Mouse (Mus musculus): Measurements from ENCODE around the gene Col2a1. TPM values are rescaled to one million over a fixed set of nuclear protein-coding genes. Genes with fewer than 3 reads are reported as not detected.

Gene Col2a1
- polyA plus RNA-seq, 1 experiment from 2014 or later = 23.9 TPM

DNA sequence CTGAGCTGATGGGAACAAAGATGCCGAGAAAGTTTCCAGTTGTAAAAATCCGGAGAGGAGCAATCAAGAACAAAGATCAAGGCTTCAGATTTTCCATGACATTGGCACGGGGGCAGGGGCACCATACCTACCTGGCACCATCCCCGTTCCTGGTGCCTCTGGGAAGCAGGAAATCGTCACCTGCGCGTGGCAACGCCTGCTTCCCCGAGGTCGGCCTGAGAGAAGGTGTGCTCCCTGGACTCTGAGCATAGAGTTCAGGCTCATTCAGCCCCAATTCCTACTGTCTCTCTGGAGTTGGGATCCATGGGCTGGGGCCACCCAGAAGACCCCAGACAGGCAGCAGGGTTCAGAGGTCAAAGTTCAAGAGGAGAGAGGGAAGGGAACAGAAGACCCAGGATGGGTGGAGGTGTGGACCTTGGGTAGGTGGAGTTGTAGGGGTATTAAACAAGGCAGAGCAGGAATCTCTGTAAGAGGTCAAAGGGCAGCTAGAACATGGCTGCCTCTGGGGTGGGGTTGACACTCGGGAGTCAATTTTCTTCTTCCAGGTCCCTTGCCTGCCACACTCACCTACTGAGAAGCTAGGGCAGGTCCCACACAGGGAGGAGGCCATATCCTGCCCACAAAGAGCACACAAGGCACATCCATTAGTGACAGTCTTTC is 58.7 kb downstream of the Col2a1 start:
- Histone ChIP-seq H3K27ac (ENCODE audit: low read depth, low read length) (no peak overlapping the region), H3K4me1 (ENCODE audit: control insufficient read depth, insufficient read depth, low read length) (0 out of 2 replicates have a peak, but pooled peaks cover 6% of the 10 kb centered on the region)
- ATAC-seq (ENCODE audit: low FRiP score, low TSS enrichment) = peak; percentile 21; the same call in 1 of the 2 replicates

DNA sequence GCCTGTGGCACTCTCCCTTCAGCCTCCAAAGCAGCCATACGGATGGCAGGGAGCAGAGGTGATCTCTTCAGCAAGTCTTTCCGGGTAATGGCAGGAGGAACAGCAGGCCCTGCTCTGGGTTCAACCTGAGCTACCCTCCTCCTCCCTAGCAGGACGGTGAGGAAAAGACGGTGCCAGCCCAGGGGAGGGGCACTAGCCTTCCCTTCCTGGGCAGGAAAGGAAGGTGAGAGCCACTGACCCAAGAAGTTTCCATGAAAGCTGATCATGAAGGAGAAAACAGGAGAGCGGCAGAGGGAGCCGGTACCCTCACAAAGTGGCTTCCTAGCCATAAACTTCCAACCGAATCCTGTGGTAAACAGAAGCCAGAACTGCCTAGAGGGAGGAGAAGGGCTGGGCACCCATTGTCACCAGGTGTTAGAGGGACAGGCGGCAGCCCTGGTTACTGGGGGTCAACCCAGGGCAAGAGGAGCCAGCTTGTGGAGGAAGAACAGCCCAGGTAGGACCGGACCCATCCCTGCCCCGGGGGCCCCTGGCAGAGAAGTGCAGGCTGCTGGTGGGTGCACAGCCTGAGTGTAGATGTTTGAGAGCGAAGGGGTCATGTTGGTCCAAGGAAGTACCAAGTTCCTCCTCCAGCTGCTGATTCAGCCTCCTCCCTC is 59.4 kb downstream of the Col2a1 start:
- Histone ChIP-seq H3K4me3 (ENCODE audit: low read length) (no peak overlapping the region), H3K27ac (ENCODE audit: low read depth, low read length) (peak overlapping the region; percentile 62; the same call in 1 of the 2 replicates), H3K9me3 (ENCODE audit: control insufficient read depth, low read length) (no peaks in the 10 kb centered on the region), H3K36me3 (ENCODE audit: control insufficient read depth, insufficient read depth, low read length) (no peaks in the 10 kb centered on the region), H3K27me3 (ENCODE audit: control insufficient read depth, insufficient read depth, low read length) (no peaks in the 10 kb centered on the region), H3K4me2 (replicated peaks; ENCODE audit: low read depth, low read length) (peak overlapping the region; percentile 15; the same call in 1 of the 2 replicates), H3K9ac (ENCODE audit: low read depth, low read length) (no peak overlapping the region), H3K4me1 (ENCODE audit: control insufficient read depth, insufficient read depth, low read length) (0 out of 2 replicates have a peak, but pooled peaks cover 6% of the 10 kb centered on the region)
- ATAC-seq (ENCODE audit: low FRiP score, low TSS enrichment) = peak; percentile 64
- 26% methylated on average over 11 of the region's 11 CpGs for WGBS

More for the DNA sequence above, 58.7 kb downstream of the Col2a1 start:
- Histone ChIP-seq H3K4me3 (ENCODE audit: low read length) (no peak overlapping the region), H3K36me3 (ENCODE audit: control insufficient read depth, insufficient read depth, low read length) (no peaks in the 10 kb centered on the region), H3K9ac (ENCODE audit: low read depth, low read length) (no peak overlapping the region), H3K4me2 (replicated peaks; ENCODE audit: low read depth, low read length) (no peak overlapping the region), H3K9me3 (ENCODE audit: control insufficient read depth, low read length) (no peaks in the 10 kb centered on the region), H3K27me3 (ENCODE audit: control insufficient read depth, insufficient read depth, low read length) (no peaks in the 10 kb centered on the region)
- WGBS = 70% methylated on average over 10 of the region's 11 CpGs

DNA sequence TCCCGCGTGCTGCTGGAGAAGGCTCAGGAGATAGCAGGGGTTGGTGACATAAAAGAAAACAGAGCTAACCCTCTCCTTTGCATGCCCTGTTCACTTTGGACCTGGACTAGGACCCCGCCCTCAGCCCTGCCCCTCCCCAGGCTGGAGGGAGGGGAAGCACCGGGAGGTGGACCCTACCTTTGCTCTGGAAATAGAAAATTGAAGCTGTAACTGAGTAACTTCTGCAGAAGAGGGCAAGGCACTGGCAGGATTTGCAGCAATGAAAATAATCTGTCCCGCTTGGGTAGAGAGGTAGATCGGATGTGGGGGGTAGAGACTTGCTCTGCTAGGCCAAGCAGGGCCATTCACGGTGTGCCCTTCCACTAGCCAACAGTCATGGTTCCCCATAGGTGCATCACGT is 61.1 kb downstream of the Col2a1 start:
- Histone ChIP-seq H3K4me2 (replicated peaks; ENCODE audit: low read depth, low read length) (no peak overlapping the region), H3K9ac (ENCODE audit: low read depth, low read length) (no peak overlapping the region), H3K27me3 (ENCODE audit: control insufficient read depth, insufficient read depth, low read length) (no peaks in the 10 kb centered on the region), H3K4me1 (ENCODE audit: control insufficient read depth, insufficient read depth, low read length) (0 out of 2 replicates have a peak, but pooled peaks cover 7% of the 10 kb centered on the region), H3K36me3 (ENCODE audit: control insufficient read depth, insufficient read depth, low read length) (no peaks in the 10 kb centered on the region), H3K9me3 (ENCODE audit: control insufficient read depth, low read length) (no peaks in the 10 kb centered on the region), H3K27ac (ENCODE audit: low read depth, low read length) (no peak overlapping the region), H3K4me3 (ENCODE audit: low read length) (no peak overlapping the region)
- 0 out of 2 replicates have a peak, but pooled peaks have one; percentile 36 for ATAC-seq (ENCODE audit: low FRiP score, low TSS enrichment)
- WGBS = 68% methylated on average over 8 of the region's 8 CpGs

DNA sequence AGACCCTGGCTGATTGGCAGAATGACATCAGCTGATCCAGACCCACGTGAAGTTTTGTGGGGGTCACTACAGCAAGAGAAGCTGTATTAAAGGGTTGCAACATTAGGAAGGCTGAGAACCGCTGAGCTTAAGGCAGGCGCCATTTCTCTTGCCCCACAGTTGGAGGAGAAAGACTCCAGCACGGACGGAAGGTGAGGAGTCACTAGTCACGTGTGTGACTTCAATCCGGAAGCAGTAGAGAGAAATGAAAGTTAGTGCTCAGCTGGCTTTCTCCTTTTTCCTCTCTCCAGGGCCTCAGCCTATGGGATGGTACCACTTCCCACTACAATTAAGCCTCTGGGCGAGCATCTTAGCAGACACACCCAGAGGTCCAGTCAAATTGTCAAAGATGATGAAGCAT is 62.0 kb downstream of the Col2a1 start:
- Histone ChIP-seq H3K4me2 (replicated peaks; ENCODE audit: low read depth, low read length) (no peak overlapping the region), H3K27me3 (ENCODE audit: control insufficient read depth, insufficient read depth, low read length) (no peaks in the 10 kb centered on the region), H3K27ac (ENCODE audit: low read depth, low read length) (no peak overlapping the region), H3K4me1 (ENCODE audit: control insufficient read depth, insufficient read depth, low read length) (0 out of 2 replicates have a peak, but pooled peaks cover 7% of the 10 kb centered on the region), H3K9me3 (ENCODE audit: control insufficient read depth, low read length) (no peaks in the 10 kb centered on the region), H3K9ac (ENCODE audit: low read depth, low read length) (no peak overlapping the region), H3K36me3 (ENCODE audit: control insufficient read depth, insufficient read depth, low read length) (no peaks in the 10 kb centered on the region), H3K4me3 (ENCODE audit: low read length) (no peak overlapping the region)
- no peak for ATAC-seq (ENCODE audit: low FRiP score, low TSS enrichment)
- 86% methylated on average over 8 of the region's 8 CpGs for WGBS

DNA sequence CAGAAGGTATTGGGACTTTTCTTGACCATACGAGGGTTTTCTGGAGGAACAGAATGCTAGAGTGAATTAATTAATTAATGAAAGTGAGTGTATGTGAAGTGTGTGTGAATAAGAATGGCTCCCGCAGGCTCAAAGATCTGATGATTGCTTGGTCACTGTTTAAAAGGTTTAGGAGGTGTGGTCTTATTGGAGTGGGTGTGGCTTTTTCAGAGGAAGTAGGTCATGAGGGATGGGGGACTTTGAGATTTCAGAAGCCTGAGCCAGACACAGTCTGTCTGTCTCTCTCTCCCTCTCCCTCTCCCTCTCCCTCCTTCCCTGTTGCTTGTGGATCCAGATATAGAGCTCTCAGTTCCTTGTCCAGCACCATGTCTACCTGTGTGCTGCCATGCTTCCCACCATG is 63.2 kb downstream of the Col2a1 start:
- no peak overlapping the region for H3K4me3 ChIP-seq (ENCODE audit: low read length)
- no peaks in the 10 kb centered on the region for H3K27me3 ChIP-seq (ENCODE audit: control insufficient read depth, insufficient read depth, low read length)
- no peak overlapping the region for H3K4me2 ChIP-seq (replicated peaks; ENCODE audit: low read depth, low read length)
- H3K9me3 ChIP-seq (ENCODE audit: control insufficient read depth, low read length) = no peaks in the 10 kb centered on the region
- H3K9ac ChIP-seq (ENCODE audit: low read depth, low read length) = no peak overlapping the region
- no peak for ATAC-seq (ENCODE audit: low FRiP score, low TSS enrichment)
- no peak overlapping the region for H3K27ac ChIP-seq (ENCODE audit: low read depth, low read length)
- H3K4me1 ChIP-seq (ENCODE audit: control insufficient read depth, insufficient read depth, low read length) = 0 out of 2 replicates have a peak, but pooled peaks cover 7% of the 10 kb centered on the region
- no peaks in the 10 kb centered on the region for H3K36me3 ChIP-seq (ENCODE audit: control insufficient read depth, insufficient read depth, low read length)
- 93% methylated on average over 2 of the region's 2 CpGs for WGBS

DNA sequence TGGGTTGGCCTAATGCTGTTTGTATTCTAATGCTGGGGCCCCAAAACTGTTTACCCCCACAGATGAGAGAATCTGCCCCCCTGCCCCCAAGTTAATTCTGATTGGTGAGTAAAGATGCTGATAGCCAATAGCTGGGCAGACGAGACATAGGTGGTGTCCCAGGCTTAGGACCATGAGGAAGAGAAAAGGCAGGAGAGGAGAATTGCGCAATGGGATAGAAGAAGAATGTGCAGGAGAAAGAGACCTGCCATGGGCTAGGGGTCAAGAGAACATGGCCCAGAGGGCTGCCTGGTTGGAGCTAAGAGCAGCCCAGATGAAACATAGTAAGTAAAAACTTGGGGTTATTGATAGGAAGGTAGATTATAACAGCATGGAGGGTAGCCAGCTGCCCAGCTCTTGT is 64.4 kb downstream of the Col2a1 start:
- ATAC-seq (ENCODE audit: low FRiP score, low TSS enrichment) = no peak
- no peak overlapping the region for H3K9ac ChIP-seq (ENCODE audit: low read depth, low read length)
- H3K4me1 ChIP-seq (ENCODE audit: control insufficient read depth, insufficient read depth, low read length) = 0 out of 2 replicates have a peak, but pooled peaks cover 4% of the 10 kb centered on the region
- no peak overlapping the region for H3K4me3 ChIP-seq (ENCODE audit: low read length)
- no peak overlapping the region for H3K4me2 ChIP-seq (replicated peaks; ENCODE audit: low read depth, low read length)
- 91% methylated on average over 2 of the region's 2 CpGs for WGBS
- H3K27me3 ChIP-seq (ENCODE audit: control insufficient read depth, insufficient read depth, low read length) = no peaks in the 10 kb centered on the region
- H3K36me3 ChIP-seq (ENCODE audit: control insufficient read depth, insufficient read depth, low read length) = no peaks in the 10 kb centered on the region
- H3K27ac ChIP-seq (ENCODE audit: low read depth, low read length) = no peak overlapping the region
- H3K9me3 ChIP-seq (ENCODE audit: control insufficient read depth, low read length) = no peaks in the 10 kb centered on the region

DNA sequence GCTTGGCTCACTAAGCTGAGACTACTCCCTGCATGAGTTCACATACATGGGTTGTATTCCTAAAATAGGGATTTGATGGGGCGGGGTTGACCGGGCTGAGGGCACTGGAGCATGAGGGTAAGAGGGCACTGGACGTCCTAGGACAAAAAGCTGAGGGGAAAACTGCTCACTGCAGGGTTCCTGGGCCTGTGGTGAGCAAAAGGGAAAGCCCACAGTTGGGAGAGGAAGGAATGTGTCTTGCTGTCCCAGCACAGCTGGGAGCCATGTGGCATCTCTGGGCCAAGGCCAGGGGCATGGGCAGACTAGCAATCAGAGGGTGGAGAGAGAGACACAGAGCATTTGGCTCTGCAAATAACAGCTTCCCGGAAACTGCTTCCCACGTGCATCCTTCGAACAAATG is 65.9 kb downstream of the Col2a1 start:
- 0 out of 2 replicates have a peak, but pooled peaks cover 4% of the 10 kb centered on the region for H3K4me1 ChIP-seq (ENCODE audit: control insufficient read depth, insufficient read depth, low read length)

DNA sequence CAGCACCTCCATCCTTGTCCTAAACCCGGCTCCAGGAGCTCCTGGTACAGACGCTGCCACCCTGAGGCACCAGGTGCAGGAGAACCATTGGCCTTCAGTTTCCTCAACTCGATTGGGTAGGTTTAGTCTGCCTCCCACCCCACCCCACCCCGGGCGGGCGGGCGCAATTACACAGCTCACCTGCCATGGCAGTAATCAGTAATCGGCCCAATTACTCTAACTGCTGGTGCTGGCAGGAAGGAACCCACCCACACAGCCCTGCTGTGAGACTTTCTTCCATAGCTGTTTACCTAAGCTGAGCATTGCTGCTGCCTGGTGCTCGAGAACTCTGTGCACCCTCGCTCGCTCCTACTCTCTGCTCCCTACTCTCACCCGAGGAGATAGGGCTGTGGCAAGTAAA is 72.1 kb downstream of the Col2a1 start:
- Histone ChIP-seq H3K4me2 (replicated peaks; ENCODE audit: low read depth, low read length) (no peak overlapping the region), H3K27ac (ENCODE audit: low read depth, low read length) (peak overlapping the region; percentile 42; the same call in 1 of the 2 replicates), H3K9me3 (ENCODE audit: control insufficient read depth, low read length) (no peaks in the 10 kb centered on the region), H3K36me3 (ENCODE audit: control insufficient read depth, insufficient read depth, low read length) (no peaks in the 10 kb centered on the region), H3K4me3 (ENCODE audit: low read length) (no peak overlapping the region), H3K27me3 (ENCODE audit: control insufficient read depth, insufficient read depth, low read length) (no peaks in the 10 kb centered on the region), H3K4me1 (ENCODE audit: control insufficient read depth, insufficient read depth, low read length) (peaks cover 4% of the 10 kb centered on the region; the same call in 1 of the 2 replicates), H3K9ac (ENCODE audit: low read depth, low read length) (no peak overlapping the region)
- WGBS = 61% methylated on average over 12 of the region's 12 CpGs
- peak; percentile 54; the same call in 1 of the 2 replicates for ATAC-seq (ENCODE audit: low FRiP score, low TSS enrichment)

More for the DNA sequence above, 65.9 kb downstream of the Col2a1 start:
- Histone ChIP-seq H3K4me3 (ENCODE audit: low read length) (no peak overlapping the region), H3K36me3 (ENCODE audit: control insufficient read depth, insufficient read depth, low read length) (no peaks in the 10 kb centered on the region), H3K27ac (ENCODE audit: low read depth, low read length) (no peak overlapping the region), H3K9me3 (ENCODE audit: control insufficient read depth, low read length) (no peaks in the 10 kb centered on the region), H3K9ac (ENCODE audit: low read depth, low read length) (no peak overlapping the region), H3K4me2 (replicated peaks; ENCODE audit: low read depth, low read length) (no peak overlapping the region), H3K27me3 (ENCODE audit: control insufficient read depth, insufficient read depth, low read length) (no peaks in the 10 kb centered on the region)
- WGBS = 44% methylated on average over 6 of the region's 6 CpGs
- no peak for ATAC-seq (ENCODE audit: low FRiP score, low TSS enrichment)

DNA sequence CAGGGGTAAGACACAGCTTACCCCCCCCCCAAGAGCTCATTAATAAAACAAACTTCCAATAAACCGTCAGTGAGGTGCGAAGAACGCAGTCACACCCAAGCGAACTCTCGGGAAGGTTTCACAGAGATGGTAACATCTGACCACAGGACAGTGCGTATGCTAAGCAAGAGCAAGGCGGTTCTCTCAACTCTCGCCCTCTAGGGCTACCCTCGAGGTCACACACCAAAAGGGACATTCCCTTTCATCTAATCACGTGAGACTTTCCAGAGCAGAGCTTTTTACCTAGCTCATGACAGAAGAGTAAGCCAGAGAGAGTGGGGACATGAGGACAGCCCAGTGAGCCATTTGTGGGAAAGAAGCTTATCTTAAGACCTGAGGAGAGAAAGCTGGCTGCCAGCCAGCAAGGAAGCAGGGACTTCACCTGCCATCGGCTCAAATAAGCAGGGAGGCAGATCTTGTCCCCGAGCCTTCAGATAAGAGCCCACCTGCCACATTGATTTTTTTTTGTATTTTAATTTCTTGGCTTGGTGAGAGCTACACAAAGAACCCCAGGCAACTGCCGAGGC is 75.2 kb downstream of the Col2a1 start:
- H3K27me3 ChIP-seq (ENCODE audit: control insufficient read depth, insufficient read depth, low read length) = no peaks in the 10 kb centered on the region
- no peaks in the 10 kb centered on the region for H3K36me3 ChIP-seq (ENCODE audit: control insufficient read depth, insufficient read depth, low read length)
- no peak overlapping the region for H3K4me3 ChIP-seq (ENCODE audit: low read length)
- 46% methylated on average over 13 of the region's 13 CpGs for WGBS
- H3K9me3 ChIP-seq (ENCODE audit: control insufficient read depth, low read length) = no peaks in the 10 kb centered on the region
- H3K4me1 ChIP-seq (ENCODE audit: control insufficient read depth, insufficient read depth, low read length) = peaks cover 4% of the 10 kb centered on the region; the same call in 1 of the 2 replicates
- no peak overlapping the region for H3K4me2 ChIP-seq (replicated peaks; ENCODE audit: low read depth, low read length)
- H3K27ac ChIP-seq (ENCODE audit: low read depth, low read length) = no peak overlapping the region
- no peak for ATAC-seq (ENCODE audit: low FRiP score, low TSS enrichment)
- H3K9ac ChIP-seq (ENCODE audit: low read depth, low read length) = no peak overlapping the region
